Mouse (Mus musculus): ENCODE data around the gene Taar6. TPM values are rescaled to one million over a fixed set of nuclear protein-coding genes. Genes with fewer than 3 reads are reported as not detected.

The Taar6 gene
- polyA plus RNA-seq, 1 experiment from 2014 or later: not detected

Other genes starting within 250 kb of the Taar6 start
- gene Rps12, start 198.4 kb downstream of the Taar6 start, polyA plus RNA-seq (2015; fragmentation: Nextera tagmentation; extraction: Ambion mirVana): 195 and 221 TPM in 2 replicates
- 18.2 and 19.1 TPM in 2 replicates for gene Slc18b1, start 188.7 kb downstream of the Taar6 start, polyA plus RNA-seq (2015; fragmentation: Nextera tagmentation; extraction: Ambion mirVana)
- gene Vnn3, start 134.2 kb downstream of the Taar6 start, polyA plus RNA-seq (2015; fragmentation: Nextera tagmentation; extraction: Ambion mirVana): 0.27 TPM in 1 of 2 replicates, not detected in the other
- 2.0 TPM in 2 replicates for gene Vnn1, start 91.0 kb downstream of the Taar6 start, polyA plus RNA-seq (2015; fragmentation: Nextera tagmentation; extraction: Ambion mirVana)
- not detected in 2 replicates for gene Taar1, start 65.3 kb downstream of the Taar6 start, polyA plus RNA-seq (2015; fragmentation: Nextera tagmentation; extraction: Ambion mirVana)
- gene Taar2, start 47.1 kb downstream of the Taar6 start, polyA plus RNA-seq (2015; fragmentation: Nextera tagmentation; extraction: Ambion mirVana): 0.22 TPM in 1 of 2 replicates, not detected in the other
- not detected in 2 replicates for gene Taar3, start 36.1 kb downstream of the Taar6 start, polyA plus RNA-seq (2015; fragmentation: Nextera tagmentation; extraction: Ambion mirVana)
- gene Taar4, start 25.2 kb downstream of the Taar6 start, polyA plus RNA-seq (2015; fragmentation: Nextera tagmentation; extraction: Ambion mirVana): not detected in 2 replicates
- gene Taar5, start 14.9 kb downstream of the Taar6 start, polyA plus RNA-seq (2015; fragmentation: Nextera tagmentation; extraction: Ambion mirVana): 0.36 TPM in 1 of 2 replicates, not detected in the other
- not detected in 2 replicates for gene Taar7a, start 7.8 kb upstream of the Taar6 start, polyA plus RNA-seq (2015; fragmentation: Nextera tagmentation; extraction: Ambion mirVana)
- gene Taar7b, start 14.3 kb upstream of the Taar6 start, polyA plus RNA-seq (2015; fragmentation: Nextera tagmentation; extraction: Ambion mirVana): not detected in 2 replicates
- gene Taar7d, start 41.6 kb upstream of the Taar6 start, polyA plus RNA-seq (2015; fragmentation: Nextera tagmentation; extraction: Ambion mirVana): not detected in 2 replicates
- not detected in 2 replicates for gene Taar7e, start 52.0 kb upstream of the Taar6 start, polyA plus RNA-seq (2015; fragmentation: Nextera tagmentation; extraction: Ambion mirVana)
- gene Taar7f, start 63.9 kb upstream of the Taar6 start, polyA plus RNA-seq (2015; fragmentation: Nextera tagmentation; extraction: Ambion mirVana): not detected in 2 replicates
- gene Taar8a, start 90.9 kb upstream of the Taar6 start, polyA plus RNA-seq (2015; fragmentation: Nextera tagmentation; extraction: Ambion mirVana): not detected in 2 replicates
- gene Taar8b, start 106.6 kb upstream of the Taar6 start, polyA plus RNA-seq (2015; fragmentation: Nextera tagmentation; extraction: Ambion mirVana): not detected in 2 replicates
- not detected in 2 replicates for gene Taar8c, start 116.3 kb upstream of the Taar6 start, polyA plus RNA-seq (2015; fragmentation: Nextera tagmentation; extraction: Ambion mirVana)
- not detected in 2 replicates for gene Taar9, start 123.9 kb upstream of the Taar6 start, polyA plus RNA-seq (2015; fragmentation: Nextera tagmentation; extraction: Ambion mirVana)
- 108 and 115 TPM in 2 replicates for gene Stx7, start 163.7 kb upstream of the Taar6 start, polyA plus RNA-seq (2015; fragmentation: Nextera tagmentation; extraction: Ambion mirVana)
- gene Moxd1, start 237.9 kb upstream of the Taar6 start, polyA plus RNA-seq (2015; fragmentation: Nextera tagmentation; extraction: Ambion mirVana): 21.4 and 26.1 TPM in 2 replicates

Measured in kidney, embryonic 15.5 days (tissue).